In genomic region chr13:49300771-49301170, GRCm38 (mm10) we compare ENCODE assay signal across 20 mouse cellular contexts. TPM values are rescaled to one million over a fixed set of nuclear protein-coding genes. Genes with fewer than 3 reads are reported as not detected.
DNase-seq lines count a peak whose midpoint lies in the region; ATAC-seq and TF ChIP-seq lines count a peak whose summit lies in the region.
"Had no signal": no experiment of that assay in that cellular context is flagged by ENCODE, and none has a peak within 500 bp of the region (broad histone marks: within the 10 kb centered on the region; RNA-seq: fewer than 3 reads in every experiment).

No protein-coding gene starts in this region.

- peak; percentile 92 for DNase-seq in 416B (ENCODE audit: low read depth)
- peak; percentile 76 for DNase-seq in NIH3T3 (ENCODE audit: low read depth)
- DNase-seq in kidney, adult 2 months: no peak
- DNase-seq in kidney, postnatal 36 days: no peak
- DNase-seq in layer of hippocampus, postnatal 36 days: no peak
- DNase-seq: adrenal gland, postnatal 14 days; cerebellum, adult 18-20 months; cerebellum, postnatal 10 days; gastrocnemius, postnatal 36 days; heart, adult 18-20 months; heart, postnatal 14 days had no signal

- no peak overlapping the region for H3K4me3 ChIP-seq in kidney, adult 2 months (ENCODE audit: insufficient read depth, low read depth, low read length)
- H3K4me3 ChIP-seq: embryonic facial prominence, embryonic 10.5 days; erythroblast, embryonic 14.5 days; forebrain, embryonic 10.5 days; heart, embryonic 15.5 days; hindbrain, embryonic 13.5 days; intestine, embryonic 15.5 days had no signal

- TF ChIP-seq CTCF in kidney, adult 2 months (conservative IDR thresholded peaks at IDR 0.05; ENCODE audit: insufficient read depth, insufficient read length, low read depth, low read length): no peak

- no peak overlapping the region; the same call in 1 of the 2 replicates for H3K27ac ChIP-seq in kidney, adult 2 months (ENCODE audit: insufficient read depth, low read depth, low read length)
- H3K27ac ChIP-seq: embryonic facial prominence, embryonic 10.5 days; forebrain, embryonic 10.5 days; heart, embryonic 15.5 days; hindbrain, embryonic 13.5 days; hindbrain, postnatal 0 days; intestine, embryonic 15.5 days had no signal

- no peaks in the 10 kb centered on the region for H3K27me3 ChIP-seq in kidney, adult 2 months (replicated peaks; ENCODE audit: control insufficient read depth, insufficient read depth, low read length)
- H3K27me3 ChIP-seq: heart, embryonic 15.5 days; hindbrain, embryonic 13.5 days; intestine, embryonic 15.5 days had no signal

- peak; percentile 27 for ATAC-seq in inflammation-experienced regulatory T-cells, adult 6 months
- ATAC-seq: forebrain, embryonic 14.5 days; hindbrain, postnatal 0 days; intestine, embryonic 15.5 days had no signal

- H3K36me3 ChIP-seq in kidney, adult 2 months (ENCODE audit: control insufficient read depth, insufficient read depth, low read length): no peaks in the 10 kb centered on the region
- H3K36me3 ChIP-seq: heart, embryonic 15.5 days; intestine, embryonic 15.5 days had no signal

- H3K4me1 ChIP-seq in kidney, adult 2 months (ENCODE audit: control insufficient read depth, insufficient read depth, low read length): peaks cover 14% of the 10 kb centered on the region
- H3K4me1 ChIP-seq: embryonic facial prominence, embryonic 10.5 days; forebrain, embryonic 10.5 days; heart, embryonic 15.5 days; hindbrain, embryonic 13.5 days had no signal

- TF ChIP-seq POLR2A in kidney, adult 2 months (IDR thresholded peaks at IDR 0.05; ENCODE audit: low read depth, low read length): no peak

- 82% methylated on average over 1 of the region's 1 CpGs for WGBS in kidney, adult 2 months

RNA-seq across cellular contexts. Expression of gene Fgd3, which starts 19.3 kb away (rescaled TPM):
- 10 to 100 TPM; 10.4 to 19.8 (median 16.3) TPM for polyA plus RNA-seq in inflammation-experienced regulatory T-cells, adult 6 months (2017; shearing (Covaris generic))
- 6.2 and 6.3 TPM in 2 replicates for polyA plus RNA-seq in kidney, adult 2 months (2012; rRNA removed)
- total RNA-seq in layer of hippocampus, postnatal 36 days (2021): 1 to 10 TPM; 6.8 to 6.9 TPM

RNA-seq across cellular contexts. Expression of gene Bicd2, which starts 40.6 kb away (rescaled TPM):
- 1 to 10 TPM; 5.8 to 7.1 (median 6.6) TPM for polyA plus RNA-seq in inflammation-experienced regulatory T-cells, adult 6 months (2017; shearing (Covaris generic))
- polyA plus RNA-seq in kidney, adult 2 months (2012; rRNA removed): 17.0 and 17.6 TPM in 2 replicates
- total RNA-seq in layer of hippocampus, postnatal 36 days (2021): 10 to 100 TPM; 54.5 to 59.8 TPM

RNA-seq across cellular contexts. Expression of gene Susd3, which starts 52.3 kb away (rescaled TPM):
- polyA plus RNA-seq in inflammation-experienced regulatory T-cells, adult 6 months (2017; shearing (Covaris generic)): 10 to 100 TPM; 62.0 to 95.1 (median 90.5) TPM
- polyA plus RNA-seq in kidney, adult 2 months (2012; rRNA removed): 50.1 and 62.3 TPM in 2 replicates
- total RNA-seq in layer of hippocampus, postnatal 36 days (2021): 1 to 10 TPM; 2.5 to 2.6 TPM

Comparison
In these comparisons a context has a peak if more than half of its experiments do, and no peak if none do; other contexts are left out.
1. DNase-seq: peak in 416B (single experiment) and NIH3T3 (single experiment); none in kidney, adult 2 months (single experiment), kidney, postnatal 36 days (0 of 2) and layer of hippocampus, postnatal 36 days (0 of 2).